Mouse (Mus musculus) left cerebral cortex, postnatal 10 days (tissue): ENCODE measurements around the gene Rbm4b. TPM values are rescaled to one million over a fixed set of nuclear protein-coding genes. Genes with fewer than 3 reads are reported as not detected.
"Not testable (repeated sequence)": the region's sequence is repeated elsewhere in the genome, so short reads cannot be mapped to it uniquely, and the experiment has no call there.

Source experiments
- DNase-seq, 2 experiments: peaks; one replicate each; pipeline ENCODE4 v3.0.0; 2021 to 2022; ENCODE audit warnings: low spot score in 2 of 2, mixed read lengths in 1 of 2; ENCODE audit errors: extremely low spot score in 1 of 2
- intact Hi-C: fragments of 180-260 bp; cut with DNase I; formaldehyde crosslinking; loops from one replicate; pipeline ENCODE4 v1.15.1; 2025
- total RNA-seq, 2 experiments: library from RNA; stranded (reverse); gene quantifications; 2 replicates each; pipeline ENCODE4 v1.2.3; 2021

Rbm4b gene
- total RNA-seq, 2 experiments from 2014 or later, result 12.4 to 14.2 TPM

DNA sequence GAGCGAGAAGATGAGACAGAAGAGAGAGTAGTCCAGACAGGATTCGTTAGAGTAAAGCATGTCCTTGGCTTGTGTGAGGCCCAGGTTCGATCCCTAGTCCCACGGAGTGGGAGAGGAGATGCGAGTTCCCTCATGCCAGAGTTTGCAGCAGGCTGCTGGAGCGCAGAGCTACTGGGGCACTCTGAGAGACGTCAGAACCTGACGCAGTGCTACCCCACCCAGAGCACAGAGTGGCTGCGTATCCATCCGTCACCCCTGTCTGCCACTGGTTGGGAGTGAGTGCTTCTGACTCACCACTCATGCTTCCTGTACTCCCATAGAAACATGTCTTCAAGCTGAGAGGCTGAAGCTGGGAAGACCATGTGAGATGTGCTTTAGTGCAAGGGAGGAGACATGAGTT, 14.8 kb upstream of the Rbm4b start:
- intact Hi-C loops, result loop anchor here (5.0 kb wide), 3 partner anchors 99 to 244 kb away; partner anchors contain the start of genes 2010003K11Rik and Rce1
- DNase-seq, result no peak

DNA sequence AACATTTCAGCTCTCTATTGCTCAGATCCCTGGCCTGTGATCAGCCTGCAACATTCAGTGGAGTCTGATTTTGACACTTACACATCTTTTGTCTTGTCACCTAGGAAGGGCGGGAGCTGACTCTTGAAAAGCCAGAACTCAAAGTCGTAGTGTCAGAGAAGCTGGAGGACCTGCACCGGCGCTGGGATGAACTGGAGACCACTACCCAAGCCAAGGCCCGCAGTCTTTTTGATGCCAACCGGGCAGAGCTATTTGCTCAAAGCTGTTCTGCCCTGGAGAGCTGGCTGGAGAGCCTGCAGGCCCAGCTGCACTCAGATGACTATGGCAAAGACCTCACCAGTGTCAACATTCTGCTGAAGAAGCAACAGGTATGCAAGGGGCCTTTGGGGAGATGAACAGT, 14.1 kb upstream of the Rbm4b start:
- DNase-seq, result no peak
- intact Hi-C loops, result loop anchor here (5.0 kb wide), 3 partner anchors 100 to 245 kb away; partner anchors contain the start of genes 2010003K11Rik and Rce1

DNA sequence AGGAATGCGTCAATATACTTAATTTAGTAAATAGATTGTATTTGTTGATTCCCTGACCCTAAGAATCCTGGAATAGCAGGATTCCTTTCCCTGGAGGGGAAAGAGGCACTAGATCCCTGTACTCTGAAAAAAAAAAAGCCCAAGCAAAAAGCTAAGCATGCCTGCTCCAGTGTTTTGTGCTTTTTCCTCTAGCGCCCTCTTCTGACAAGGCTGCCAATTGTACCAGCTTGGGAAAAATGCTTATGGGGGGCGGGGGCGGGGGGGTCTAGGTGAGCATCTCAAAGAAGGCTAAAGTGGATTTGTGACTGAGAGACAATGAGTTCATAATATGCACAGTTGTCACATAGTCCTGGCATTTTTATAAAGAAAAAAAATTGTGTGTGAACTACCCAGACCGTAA, 12.8 kb upstream of the Rbm4b start:
- intact Hi-C loops, result loop anchor here (5.0 kb wide), 3 partner anchors 101 to 246 kb away; partner anchors contain the start of genes 2010003K11Rik and Rce1
- no peak for DNase-seq

GRCm38 (mm10) chr19:4744026-4744425, 12.3 kb upstream of the Rbm4b start:
- intact Hi-C loops, result loop anchor here (5.0 kb wide), 3 partner anchors 102 to 247 kb away; partner anchors contain the start of genes 2010003K11Rik and Rce1
- DNase-seq, result no peak

- intact Hi-C loops, result no loop called here
- peak in 1 of 2 experiments; percentile 61 for DNase-seq
Observed at GRCm38 (mm10) chr19:4745057-4745456, 11.2 kb upstream of the Rbm4b start.

- no peak for DNase-seq
- intact Hi-C loops, result no loop called here
Observed at GRCm38 (mm10) chr19:4745681-4746080, 10.6 kb upstream of the Rbm4b start.

- DNase-seq, result peak in 1 of 2 experiments; percentile 60
Observed at GRCm38 (mm10) chr19:4746611-4747010, 9.7 kb upstream of the Rbm4b start.

GRCm38 (mm10) chr19:4747631-4748312, 8.5 kb upstream of the Rbm4b start:
- intact Hi-C loops, result no loop called here
- DNase-seq, result no peak

More at GRCm38 (mm10) chr19:4746611-4747010, 9.7 kb upstream of the Rbm4b start:
- intact Hi-C loops, result no loop called here

DNA sequence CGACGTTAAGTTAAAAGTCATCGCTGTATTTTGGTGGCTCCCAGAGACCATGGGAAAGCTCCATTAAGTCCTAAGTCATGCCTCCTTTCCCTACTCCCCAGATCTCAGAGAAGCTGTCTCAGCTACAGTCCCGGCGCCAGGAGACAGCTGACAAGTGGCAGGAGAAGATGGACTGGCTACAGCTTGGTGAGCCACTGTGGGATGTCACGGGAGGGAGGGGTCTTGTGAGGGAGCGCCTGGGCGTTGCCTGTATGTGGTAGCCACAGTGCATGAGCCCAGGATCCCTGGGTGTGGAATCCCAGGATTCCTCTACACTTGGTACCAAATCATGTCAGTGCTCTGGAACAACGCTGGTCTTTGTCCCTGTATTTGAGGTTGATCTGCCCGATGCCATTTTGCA, 7.8 kb upstream of the Rbm4b start:
- intact Hi-C loops, result no loop called here

GRCm38 (mm10) chr19:4749975-4750374, 6.3 kb upstream of the Rbm4b start:
- intact Hi-C loops, result loop anchor here (10.0 kb wide), 1 partner anchor 155 kb away; the partner anchor contains the start of gene Bbs1
- DNase-seq, result no peak

More for the DNA sequence above, 7.8 kb upstream of the Rbm4b start:
- DNase-seq, result no peak

GRCm38 (mm10) chr19:4755565-4756192, 618 bp upstream of the Rbm4b start:
- DNase-seq, result peak; percentile 89 to 91
- intact Hi-C loops, result loop anchor here (5.0 to 10.0 kb wide), 2 partner anchors 92 to 149 kb away; partner anchors contain the start of gene Bbs1

DNA sequence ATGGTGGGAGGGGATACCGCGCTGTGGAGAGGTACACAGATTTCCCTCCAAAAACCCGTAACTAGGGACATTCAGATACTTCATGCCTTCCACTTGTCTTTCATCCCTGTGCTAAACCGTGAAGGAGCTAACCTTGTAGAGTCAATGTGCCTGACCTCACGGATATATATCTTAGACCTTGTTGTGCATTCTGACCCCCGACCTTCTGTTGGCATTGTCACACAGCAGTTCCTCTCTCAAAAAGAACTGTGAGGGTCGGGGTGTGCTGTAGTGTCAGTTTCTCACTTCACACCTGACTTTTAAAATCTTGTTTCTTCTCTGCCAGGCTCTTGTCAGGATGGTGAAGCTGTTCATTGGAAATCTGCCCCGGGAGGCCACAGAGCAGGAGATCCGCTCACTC, 624 bp downstream of the Rbm4b start:
- intact Hi-C loops, result loop anchor here (5.0 to 10.0 kb wide), 2 partner anchors 90 to 148 kb away; partner anchors contain the start of gene Bbs1

GRCm38 (mm10) chr19:4760544-4760943, 4.2 kb downstream of the Rbm4b start:
- intact Hi-C loops, DNase-seq: not testable (repeated sequence)

More for the DNA sequence above, 624 bp downstream of the Rbm4b start:
- DNase-seq, result peak in 1 of 2 experiments; percentile 46

GRCm38 (mm10) chr19:4762876-4763275, 6.6 kb downstream of the Rbm4b start:
- DNase-seq, result no peak
- intact Hi-C loops, result no loop called here

GRCm38 (mm10) chr19:4767507-4768148, 11.3 kb downstream of the Rbm4b start:
- DNase-seq, result no peak
- intact Hi-C loops, result no loop called here

GRCm38 (mm10) chr19:4772785-4773184, 16.5 kb downstream of the Rbm4b start:
- DNase-seq, result no peak
- intact Hi-C loops, result no loop called here

GRCm38 (mm10) chr19:4782891-4783290, 26.6 kb downstream of the Rbm4b start:
- intact Hi-C loops, result no loop called here
- DNase-seq, result no peak

DNA sequence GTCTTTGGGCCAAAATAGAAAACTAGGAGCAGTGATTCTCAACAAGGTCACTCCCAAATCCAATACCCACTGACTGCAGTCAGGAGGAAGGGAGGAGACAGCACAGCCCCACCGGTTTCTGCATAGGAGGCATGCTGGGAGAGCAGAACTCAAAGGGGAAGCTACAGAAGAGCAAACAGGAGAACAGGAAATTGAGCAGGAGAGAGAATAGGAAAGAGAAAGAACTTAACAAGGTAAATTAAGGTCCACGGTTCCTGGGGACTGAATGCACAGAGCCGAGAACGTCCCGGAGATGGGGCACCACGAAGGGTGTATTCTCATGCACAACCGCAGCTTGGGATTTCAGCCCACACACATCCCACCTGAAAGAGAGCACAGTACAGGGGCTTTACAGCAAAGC, 28.9 kb downstream of the Rbm4b start:
- intact Hi-C loops, result no loop called here
- DNase-seq, result no peak

- DNase-seq, result no peak
- intact Hi-C loops, result no loop called here
Observed at GRCm38 (mm10) chr19:4786313-4786712, 30.0 kb downstream of the Rbm4b start.
